Mouse (Mus musculus): Measurements from ENCODE around the gene Rbpjl.

Rbpjl gene

DNA sequence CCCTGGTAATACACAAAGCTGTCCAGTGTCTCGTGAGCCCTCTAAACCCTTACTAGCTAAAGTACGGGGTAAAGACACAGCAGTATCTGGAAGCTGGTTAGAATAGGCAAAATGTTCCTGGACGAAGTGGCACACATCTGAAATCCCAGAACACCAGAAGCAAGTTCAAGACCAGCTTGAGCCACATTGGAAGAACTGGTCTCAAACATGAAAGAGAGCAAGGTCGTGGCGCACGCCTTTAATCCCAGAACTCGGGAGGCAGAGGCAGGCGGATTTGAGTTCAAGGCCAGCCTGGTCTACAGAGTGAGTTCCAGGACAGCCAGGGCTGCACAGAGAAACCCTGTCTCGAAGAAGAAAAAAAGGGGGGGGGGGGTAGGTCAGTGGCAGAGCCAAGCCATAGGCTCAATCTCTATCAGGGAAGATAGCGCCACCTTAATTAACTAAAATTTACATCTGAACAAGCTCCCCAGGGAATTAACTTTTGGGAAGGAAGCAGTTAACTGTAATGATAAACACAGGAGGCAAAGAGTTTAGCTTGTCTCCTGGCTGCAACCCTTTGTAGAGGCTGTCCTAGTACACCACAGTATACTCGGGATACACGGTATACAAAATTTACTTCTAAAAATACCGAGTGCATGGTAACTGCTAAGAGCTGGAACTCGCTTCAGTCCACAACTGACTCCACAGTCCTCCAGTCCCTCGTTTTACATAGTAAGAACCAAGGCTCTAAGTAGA is 27.1 kb downstream of the Rbpjl start:
- DNase-seq (ENCODE audit: low spot score) = no peak

DNA sequence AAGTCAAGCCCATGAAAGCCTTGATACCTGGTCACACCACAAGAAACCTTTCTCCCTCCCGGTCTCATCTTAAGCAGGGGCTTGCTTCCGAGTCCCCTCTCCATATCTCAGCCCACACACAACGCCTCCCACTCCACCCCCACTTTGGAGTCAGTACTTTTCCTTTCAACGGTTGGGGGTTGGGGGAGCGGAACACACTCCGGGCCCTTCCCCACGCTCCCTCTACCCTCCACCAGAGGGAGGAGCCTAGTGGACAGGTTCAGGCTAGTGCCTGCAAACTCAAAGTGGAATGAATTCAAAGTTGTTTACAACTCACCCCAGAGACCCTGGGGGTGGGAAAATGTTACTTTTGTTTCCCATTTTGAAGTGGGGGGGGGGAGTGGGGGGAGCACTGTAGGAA is 27.8 kb downstream of the Rbpjl start:
- DNase-seq (ENCODE audit: low spot score) = no peak

DNA sequence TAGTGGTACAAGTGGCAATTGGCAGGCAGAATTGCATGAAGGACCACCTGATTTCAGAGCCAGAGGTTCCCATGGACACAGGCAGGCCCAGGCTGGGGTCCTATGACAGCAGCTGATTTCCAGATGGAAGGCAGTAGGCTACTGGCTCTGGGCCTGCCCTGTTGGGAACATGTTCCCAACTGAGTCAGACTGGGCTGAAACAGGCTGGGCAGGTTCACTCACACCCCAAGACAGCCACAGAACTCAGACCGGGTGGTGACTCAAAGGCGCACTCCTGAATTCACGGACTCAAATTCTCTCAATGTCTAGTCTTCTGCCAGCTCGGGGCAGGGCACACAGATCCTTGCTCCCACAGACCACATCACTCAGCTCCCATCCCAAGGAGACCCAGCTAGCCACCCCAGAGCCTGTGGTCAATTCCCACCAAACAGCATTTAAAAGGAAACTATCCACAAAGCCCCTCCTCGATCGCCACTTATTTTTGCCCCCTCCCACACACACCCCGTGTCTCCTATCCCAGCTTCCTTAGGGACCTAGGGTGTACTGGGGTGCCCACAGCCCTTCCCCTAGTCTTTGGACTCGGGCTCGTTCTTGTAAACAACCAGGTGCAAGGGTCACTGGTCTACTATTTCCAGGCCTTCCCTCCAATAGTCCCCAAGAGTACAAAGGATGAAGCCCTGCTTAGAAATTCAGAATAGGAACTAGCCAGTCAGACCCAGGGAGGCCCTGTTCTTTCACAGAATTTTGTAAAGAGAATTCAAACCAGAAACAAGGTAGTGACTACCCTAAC is 28.9 kb downstream of the Rbpjl start:
- DNase-seq (ENCODE audit: low spot score) = no peak

DNA sequence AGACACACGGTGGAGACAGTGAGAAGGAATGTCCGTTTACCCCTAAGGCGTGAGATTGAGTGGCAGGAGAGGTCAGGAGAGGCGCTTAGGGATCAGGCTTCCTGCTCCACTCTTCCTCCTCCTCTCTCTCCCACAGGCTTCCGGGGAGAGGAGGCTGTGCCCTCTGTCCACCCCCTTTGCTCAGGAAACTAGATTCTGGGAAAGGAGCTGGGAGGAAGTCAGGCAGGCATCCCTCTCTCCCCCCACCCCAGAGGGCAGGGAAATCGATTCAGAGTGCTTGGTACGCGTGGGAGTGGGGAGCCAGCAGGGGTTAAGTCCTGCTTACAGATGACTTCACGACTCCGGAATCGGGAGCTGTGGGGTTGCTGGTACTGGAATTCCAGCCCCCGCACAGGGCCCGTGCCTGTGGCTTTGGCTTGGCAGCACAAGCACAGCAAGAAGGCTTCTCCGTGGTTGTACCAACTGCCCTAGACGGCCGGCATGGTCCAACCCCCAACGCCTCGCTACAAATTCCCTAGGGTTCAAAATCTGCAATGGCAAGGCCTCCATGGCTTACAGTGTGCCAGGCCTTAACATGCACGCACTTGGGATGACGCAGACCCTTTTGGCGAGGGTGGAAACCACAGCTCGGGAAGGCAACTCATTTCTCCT is 29.7 kb downstream of the Rbpjl start:
- peak; percentile 77 for DNase-seq (ENCODE audit: low spot score)

DNA sequence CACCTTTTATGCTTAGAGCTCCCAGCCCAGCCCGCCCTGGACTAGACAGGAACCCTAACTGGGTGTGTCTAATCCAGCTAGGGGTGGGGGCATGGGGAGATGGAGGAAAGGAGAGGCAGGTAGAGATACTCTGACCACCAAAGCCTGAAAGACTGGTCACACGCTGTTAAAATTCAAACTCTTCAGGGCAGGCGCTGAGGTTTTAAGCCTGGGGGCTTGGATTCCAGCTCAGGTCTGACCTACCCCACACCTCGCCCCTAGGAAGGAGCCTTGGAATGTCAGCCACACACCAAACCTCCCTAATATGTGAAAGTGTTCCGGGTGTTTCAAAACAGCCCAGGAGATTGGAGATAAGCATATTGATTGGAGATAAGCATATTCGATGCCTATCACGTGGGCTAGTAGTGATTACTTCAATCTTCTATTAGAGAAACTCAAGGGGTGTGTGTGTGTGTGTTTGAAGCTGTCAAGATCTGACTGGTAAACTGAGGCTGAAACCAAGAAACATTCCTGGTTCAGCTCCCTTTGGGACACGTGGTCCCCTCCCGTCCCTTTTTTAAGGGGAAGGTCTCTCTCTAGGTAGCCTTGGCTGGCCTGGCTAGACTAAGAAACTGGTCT is 30.4 kb downstream of the Rbpjl start:
- DNase-seq (ENCODE audit: low spot score) = no peak

- DNase-seq (ENCODE audit: low spot score) = no peak
These were observed 31.7 kb downstream of the Rbpjl start for GRCm38 (mm10) chr2:164434681-164435080.

GRCm38 (mm10) chr2:164435216-164436090 is 32.5 kb downstream of the Rbpjl start:
- no peak for DNase-seq (ENCODE audit: low spot score)

- no peak for DNase-seq (ENCODE audit: low spot score)
These were observed 33.4 kb downstream of the Rbpjl start for GRCm38 (mm10) chr2:164436215-164436913.

- DNase-seq (ENCODE audit: low spot score) = no peak
These were observed 34.0 kb downstream of the Rbpjl start for GRCm38 (mm10) chr2:164436961-164437360.

DNA sequence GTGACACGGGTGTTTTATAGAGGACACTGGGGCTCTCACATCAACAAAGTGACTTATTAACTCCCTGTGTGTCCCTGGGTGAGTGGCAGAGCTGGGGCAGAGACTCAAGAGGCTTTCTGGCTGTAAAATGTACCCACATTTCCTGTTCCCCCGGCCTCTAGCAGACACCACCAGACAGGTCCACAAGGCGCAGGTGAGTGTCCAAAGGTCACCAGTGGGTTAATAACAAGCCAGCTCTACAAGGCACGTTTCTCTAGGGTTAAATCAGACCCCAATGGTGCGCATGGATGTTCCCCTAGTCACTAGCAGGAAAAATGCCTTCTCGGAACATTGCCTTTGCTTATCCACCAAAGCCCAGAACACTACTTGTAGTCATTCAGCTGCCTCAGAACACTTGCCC is 34.8 kb downstream of the Rbpjl start:
- no peak for DNase-seq (ENCODE audit: low spot score)

DNA sequence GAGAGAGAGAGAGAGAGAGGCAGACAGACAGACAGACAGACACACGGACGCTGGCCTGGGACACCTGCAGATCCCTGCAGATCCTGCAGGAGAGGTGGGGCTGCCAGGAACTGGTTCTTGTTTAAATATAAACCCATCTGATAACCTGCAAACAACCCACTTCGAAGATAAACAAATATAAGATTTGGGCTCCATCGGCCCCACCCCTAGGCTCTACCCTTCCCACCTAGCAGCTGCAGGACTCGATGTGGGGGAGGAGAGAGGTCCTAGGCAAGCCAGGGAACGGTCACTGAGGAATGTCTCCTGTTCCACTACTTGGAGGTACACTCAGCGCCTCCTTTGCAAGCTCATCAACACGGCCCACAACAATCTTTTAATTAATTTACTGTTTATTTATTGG is 35.3 kb downstream of the Rbpjl start:
- DNase-seq (ENCODE audit: low spot score) = no peak

DNA sequence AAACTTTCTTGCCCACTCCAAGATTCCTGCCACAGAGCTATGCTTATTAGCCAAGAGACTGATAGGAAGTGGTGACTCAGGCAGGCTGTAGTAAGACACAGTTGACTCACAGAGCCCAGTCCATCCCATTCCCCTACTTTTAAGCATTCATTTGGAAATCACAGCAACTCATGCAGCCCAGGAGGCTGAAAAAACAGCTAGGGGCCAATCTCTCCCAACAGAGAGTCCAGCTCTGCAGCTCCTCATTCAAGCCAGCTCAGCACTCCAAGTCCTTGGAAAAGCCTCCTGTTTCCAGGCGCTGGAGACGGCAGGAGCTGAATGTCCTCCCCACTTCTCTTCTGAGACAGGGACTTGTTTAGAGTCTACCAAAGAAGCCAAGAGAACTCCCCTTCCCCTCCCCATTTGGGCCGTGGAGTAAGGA is 36.1 kb downstream of the Rbpjl start:
- DNase-seq (ENCODE audit: low spot score) = no peak

GRCm38 (mm10) chr2:164440314-164440713 is 37.4 kb downstream of the Rbpjl start:
- no peak for DNase-seq (ENCODE audit: low spot score)

- DNase-seq (ENCODE audit: low spot score) = no peak
These were observed 38.2 kb downstream of the Rbpjl start for GRCm38 (mm10) chr2:164441155-164441554.

- no peak for DNase-seq (ENCODE audit: low spot score)
These were observed 38.8 kb downstream of the Rbpjl start for GRCm38 (mm10) chr2:164441731-164442130.

DNA sequence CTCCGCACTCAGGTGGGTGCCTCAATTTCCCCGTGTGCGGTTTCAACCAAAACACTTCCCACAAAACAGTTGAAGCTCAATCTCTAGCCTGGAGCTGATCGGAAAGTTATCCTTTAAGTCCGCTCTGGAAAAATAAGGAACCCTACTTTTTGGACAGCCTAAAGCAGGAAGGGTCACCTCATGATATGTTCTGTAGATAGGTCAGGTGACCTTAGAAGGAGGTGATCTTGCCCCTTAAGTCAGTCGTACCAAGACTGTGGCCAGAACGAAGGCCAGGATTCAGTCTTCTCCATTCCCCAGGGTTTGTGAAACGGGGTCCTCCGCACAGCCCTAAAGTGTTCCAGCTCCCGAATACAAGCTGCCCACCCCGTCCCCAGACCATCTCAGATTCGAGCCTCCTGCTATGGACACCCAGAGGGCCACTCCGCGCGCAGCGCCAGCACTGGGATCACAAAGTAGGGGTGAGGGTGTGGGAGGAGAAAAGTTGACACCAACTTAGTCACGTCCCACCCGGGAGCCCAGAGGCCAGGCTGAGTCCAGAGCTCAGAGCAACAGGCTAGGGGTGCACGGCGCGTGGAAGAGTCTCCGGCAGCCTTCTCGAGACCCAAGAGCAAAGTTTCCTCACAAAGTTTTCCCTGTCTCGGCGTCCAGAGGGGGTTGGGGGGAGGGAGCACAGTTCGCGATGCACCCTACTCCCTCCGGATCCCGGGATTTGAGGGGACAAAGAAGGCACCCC is 39.5 kb downstream of the Rbpjl start:
- DNase-seq (ENCODE audit: low spot score) = no peak

DNA sequence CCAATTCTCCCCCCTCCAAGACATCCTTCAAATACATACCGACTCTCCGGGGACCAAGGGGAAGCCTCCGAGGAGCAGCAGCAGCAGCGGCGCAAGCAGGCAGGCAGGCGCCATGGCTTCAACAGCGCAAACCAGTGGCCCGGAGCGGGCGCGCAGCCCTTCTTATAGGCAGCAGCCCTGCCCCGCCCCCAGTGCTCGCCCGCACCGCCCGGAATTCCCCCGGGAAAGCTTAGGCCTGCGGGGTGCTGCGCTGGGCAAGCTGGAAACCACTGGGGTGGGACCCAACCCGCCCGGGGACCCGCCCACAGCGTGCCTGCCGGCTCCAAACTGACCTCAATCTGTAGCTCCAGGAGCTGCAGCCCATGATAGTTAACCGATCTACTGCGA is 40.1 kb downstream of the Rbpjl start:
- DNase-seq (ENCODE audit: low spot score) = peak; percentile 30

DNA sequence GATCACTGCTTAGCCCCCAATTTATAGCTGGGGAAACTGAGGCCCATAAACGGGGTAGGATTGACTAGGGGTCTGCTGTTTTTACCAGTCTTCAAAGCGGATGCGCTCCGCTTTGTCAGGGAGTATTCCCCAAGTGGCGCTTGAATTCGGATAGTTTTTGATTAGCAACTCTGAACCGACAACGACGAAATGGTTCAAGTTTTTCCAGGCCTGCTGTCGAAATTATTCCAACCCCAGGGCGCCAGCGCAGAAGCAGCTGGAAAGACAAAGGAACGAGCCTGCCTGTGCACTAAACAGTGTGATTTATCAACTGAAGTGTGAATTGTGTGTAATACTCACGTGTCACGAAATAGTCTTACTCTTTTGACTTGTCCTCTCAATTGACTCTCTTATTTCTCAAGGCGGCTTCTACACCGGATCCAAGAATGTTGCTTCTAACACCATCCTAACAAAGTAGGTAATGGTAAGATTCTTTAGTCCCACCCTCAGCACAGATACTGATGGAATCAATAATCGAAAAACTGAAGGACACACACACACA is 40.6 kb downstream of the Rbpjl start, which contains the start of gene Sdc4:
Gene Sdc4, minus strand, starts transcription at position 428 of the 541 bp plus-strand sequence.
- DNase-seq (ENCODE audit: low spot score) = no peak

DNA sequence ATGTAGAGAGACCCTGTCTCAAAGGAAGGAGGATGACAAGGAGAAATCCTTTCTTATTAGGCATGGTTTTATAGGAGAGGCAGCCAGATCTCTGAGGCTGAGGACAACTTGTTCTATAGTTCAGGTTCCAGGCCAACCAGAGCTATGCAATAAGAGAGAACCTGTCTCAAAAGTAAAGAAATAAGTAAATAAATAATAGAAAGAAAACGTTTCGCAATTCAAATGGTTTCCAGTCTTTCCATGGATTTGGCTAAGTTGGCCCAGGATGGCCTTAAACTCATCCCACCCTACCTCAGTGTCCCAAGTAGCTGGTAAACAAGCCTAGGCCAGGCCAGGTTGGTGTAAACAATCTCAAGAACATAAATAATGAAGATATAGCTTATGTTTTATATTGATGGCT is 41.8 kb downstream of the Rbpjl start:
- DNase-seq (ENCODE audit: low spot score) = no peak

Measured in MN1 (cell line).